Mouse (Mus musculus) testis, adult 2 months (tissue): ENCODE data around the gene Chrnb4. TPM values are rescaled to one million over a fixed set of nuclear protein-coding genes. Genes with fewer than 3 reads are reported as not detected.

Experiments used
- H3K27ac ChIP-seq: fragments of 200-500 bp; 2 replicates; pipeline ENCODE4 v1.5.1; 2012; ENCODE audit warnings: low read depth, low read length; ENCODE audit not compliant: control insufficient read depth, insufficient read depth
- H3K27me3 ChIP-seq: fragments of 200-500 bp; 2 replicates; pipeline ENCODE4 v1.6.1; 2012; ENCODE audit warnings: mild to moderate bottlenecking, low read length, moderate library complexity; ENCODE audit not compliant: control insufficient read depth, insufficient read depth
- H3K36me3 ChIP-seq: fragments of 200-500 bp; 2 replicates; pipeline ENCODE4 v1.6.1; 2012; ENCODE audit warnings: mild to moderate bottlenecking, low read length; ENCODE audit not compliant: control insufficient read depth, insufficient read depth
- H3K4me1 ChIP-seq: fragments of 200-500 bp; 2 replicates; pipeline ENCODE4 v1.6.1; 2012; ENCODE audit warnings: low read length; ENCODE audit not compliant: control insufficient read depth, insufficient read depth
- H3K4me3 ChIP-seq: fragments of 200-500 bp; 2 replicates; pipeline ENCODE4 v1.5.1; 2012; ENCODE audit warnings: low read depth, mild to moderate bottlenecking, low read length, moderate library complexity, mixed read lengths; ENCODE audit not compliant: control insufficient read depth
- CTCF ChIP-seq: fragments of 200-500 bp; IDR thresholded peaks from 2 replicates; pipeline ENCODE4 v1.5.1; 2012; ENCODE audit warnings: low read depth, mild to moderate bottlenecking, inconsistent platforms, low read length, moderate library complexity; ENCODE audit not compliant: control insufficient read depth, insufficient read depth, insufficient replicate concordance
- POLR2A ChIP-seq: fragments of 200-500 bp; IDR thresholded peaks from 2 replicates; pipeline ENCODE4 v1.6.1; 2012; ENCODE audit warnings: low read depth, mild to moderate bottlenecking, inconsistent platforms, low read length, moderate library complexity; ENCODE audit not compliant: control insufficient read depth
- polyA plus RNA-seq: library from polyadenylated mRNA; depleted of rRNA; stranded (reverse); fragments of >200 nt; gene quantifications from 2 replicates; pipeline ENCODE4 v1.2.3, GENCODE M21; 2012

Gene Chrnb4
- polyA plus RNA-seq, 1 experiment, result 1.7 TPM

DNA sequence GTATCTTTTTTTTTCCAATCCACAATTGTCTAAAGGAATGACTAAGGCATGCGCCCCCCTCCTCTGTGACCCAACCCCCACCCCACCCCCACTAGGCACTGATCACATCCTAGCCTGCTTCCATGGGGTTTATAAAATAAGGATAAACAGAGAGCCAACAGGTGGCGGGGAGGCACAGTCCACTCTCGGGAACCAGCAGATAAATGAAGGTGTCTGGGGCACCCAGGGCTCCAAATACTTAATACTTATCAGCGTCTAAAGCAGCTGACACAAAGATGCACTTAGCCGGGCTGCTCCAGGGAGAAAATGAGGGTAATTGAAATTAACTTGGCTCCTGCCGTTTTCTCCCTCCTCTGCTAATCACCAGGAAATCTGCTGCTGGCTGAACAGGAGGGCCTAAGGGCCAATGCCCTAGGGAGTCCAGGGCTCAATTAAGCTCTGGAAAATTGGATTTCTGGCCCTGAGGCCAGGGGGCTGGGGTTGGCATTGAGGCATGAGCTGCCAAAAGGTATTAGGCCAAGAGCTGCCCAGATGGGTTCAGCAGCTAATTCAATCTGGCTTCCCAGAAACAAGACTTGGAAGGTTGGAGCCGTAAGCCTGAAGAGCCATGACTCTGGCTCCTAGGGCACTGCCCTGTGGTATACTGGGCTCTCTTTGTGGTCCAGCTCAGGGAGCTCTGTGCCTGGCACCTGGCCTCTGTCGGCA is 18.8 kb upstream of the Chrnb4 start:
- TF ChIP-seq POLR2A, result no peak
- TF ChIP-seq CTCF, result no peak
- Histone ChIP-seq H3K27me3 (no peaks in the 10 kb centered on the region), H3K4me1 (no peaks in the 10 kb centered on the region), H3K27ac (no peak overlapping the region), H3K4me3 (no peak overlapping the region), H3K36me3 (no peaks in the 10 kb centered on the region)

DNA sequence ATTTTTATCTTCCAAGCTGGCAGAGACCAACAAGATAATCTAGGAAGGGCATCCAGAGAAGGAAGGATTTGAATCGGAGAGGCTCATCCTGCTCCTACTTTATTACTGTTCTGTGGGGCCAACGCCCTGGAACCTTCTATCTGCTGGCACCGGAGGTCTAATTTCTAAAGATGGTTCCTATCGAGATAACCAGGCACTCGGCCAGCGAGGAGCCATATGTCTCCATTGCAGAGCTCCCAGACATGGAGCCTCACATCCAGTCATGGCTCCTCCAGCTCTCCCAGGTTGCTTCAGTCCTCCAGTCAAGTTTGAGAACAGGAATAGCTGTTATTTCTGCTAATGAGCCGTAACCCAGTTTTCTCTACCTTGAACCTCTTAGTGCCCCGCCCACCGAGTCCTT is 16.7 kb upstream of the Chrnb4 start:
- no peaks in the 10 kb centered on the region for H3K27me3 ChIP-seq
- TF ChIP-seq POLR2A, result no peak
- no peak for TF ChIP-seq CTCF
- no peak overlapping the region for H3K27ac ChIP-seq
- H3K4me1 ChIP-seq, result no peaks in the 10 kb centered on the region
- no peak overlapping the region for H3K4me3 ChIP-seq
- no peaks in the 10 kb centered on the region for H3K36me3 ChIP-seq

DNA sequence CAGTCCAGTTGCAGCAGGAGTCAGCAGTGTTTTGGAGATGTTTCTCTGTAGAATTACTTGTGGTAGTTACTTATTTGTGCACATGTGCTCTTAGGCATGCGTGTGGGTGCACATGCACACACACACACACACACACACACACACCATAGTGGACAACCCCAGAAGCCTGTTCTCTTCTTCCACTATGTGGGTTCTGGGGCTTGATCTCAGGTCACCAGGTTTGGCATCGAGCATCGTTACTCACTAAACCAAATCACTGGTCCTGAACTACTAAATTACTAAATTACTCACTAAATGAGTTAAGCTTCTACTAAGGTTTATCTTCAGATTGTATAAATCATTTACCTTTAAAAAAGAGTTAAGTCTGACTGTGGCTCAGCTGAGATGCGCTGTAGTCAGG is 9.5 kb upstream of the Chrnb4 start:
- Histone ChIP-seq H3K4me3 (no peak overlapping the region), H3K27me3 (no peaks in the 10 kb centered on the region), H3K27ac (no peak overlapping the region), H3K4me1 (no peaks in the 10 kb centered on the region), H3K36me3 (no peaks in the 10 kb centered on the region)
- TF ChIP-seq POLR2A, result no peak
- no peak for TF ChIP-seq CTCF

DNA sequence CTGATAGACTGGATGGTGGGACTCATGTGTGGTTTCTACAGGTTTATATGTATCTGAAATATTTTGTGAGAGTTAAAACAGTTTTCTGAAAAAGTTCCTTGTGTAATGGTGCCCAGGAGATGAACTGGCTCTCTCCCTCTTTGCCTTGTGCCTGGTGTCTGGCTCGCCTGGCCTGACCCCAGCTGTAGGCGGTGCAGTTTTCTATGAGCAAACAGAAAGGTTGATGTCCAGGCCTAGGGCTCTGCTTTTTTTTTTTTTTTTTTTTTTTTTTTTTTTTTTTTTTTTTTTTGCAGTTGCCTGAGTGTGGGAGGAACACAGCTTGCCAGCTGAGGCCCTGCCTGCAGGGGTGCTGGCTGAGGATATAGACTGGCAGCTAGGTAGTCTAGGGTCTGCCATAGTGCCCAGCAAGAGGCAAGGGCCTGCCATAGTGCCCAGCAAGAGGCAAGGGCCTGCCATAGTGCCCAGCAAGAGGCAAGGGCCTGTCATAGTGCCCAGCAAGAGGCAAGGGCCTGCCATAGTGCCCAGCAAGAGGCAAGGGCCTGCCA is 6.9 kb upstream of the Chrnb4 start:
- Histone ChIP-seq H3K27me3 (no peaks in the 10 kb centered on the region), H3K4me3 (no peak overlapping the region), H3K36me3 (no peaks in the 10 kb centered on the region), H3K27ac (no peak overlapping the region), H3K4me1 (no peaks in the 10 kb centered on the region)
- TF ChIP-seq POLR2A (no peak), CTCF (no peak)

DNA sequence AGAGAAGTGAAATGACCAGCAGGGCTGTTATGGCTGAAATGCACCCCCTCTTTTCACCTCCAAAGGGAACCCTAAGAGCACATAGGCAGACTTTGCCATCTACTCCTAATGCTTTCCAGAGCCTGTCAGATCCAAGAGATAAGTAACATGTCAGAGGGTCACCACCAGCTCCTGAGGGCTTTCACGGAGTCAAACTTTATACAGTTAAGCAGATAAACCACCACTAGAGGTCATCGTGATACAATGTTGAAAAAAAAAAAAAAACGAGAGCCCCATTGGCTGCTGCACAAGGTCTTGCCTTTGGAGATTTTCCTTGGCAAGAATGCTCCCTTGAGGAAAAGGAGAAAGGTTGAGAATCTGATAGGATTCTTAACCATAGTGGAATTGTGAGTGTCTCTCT is 1.8 kb downstream of the Chrnb4 start:
- Histone ChIP-seq H3K27me3 (no peaks in the 10 kb centered on the region), H3K4me1 (peaks cover 11% of the 10 kb centered on the region), H3K36me3 (no peaks in the 10 kb centered on the region), H3K4me3 (no peak overlapping the region), H3K27ac (no peak overlapping the region)
- TF ChIP-seq POLR2A (no peak), CTCF (no peak)

DNA sequence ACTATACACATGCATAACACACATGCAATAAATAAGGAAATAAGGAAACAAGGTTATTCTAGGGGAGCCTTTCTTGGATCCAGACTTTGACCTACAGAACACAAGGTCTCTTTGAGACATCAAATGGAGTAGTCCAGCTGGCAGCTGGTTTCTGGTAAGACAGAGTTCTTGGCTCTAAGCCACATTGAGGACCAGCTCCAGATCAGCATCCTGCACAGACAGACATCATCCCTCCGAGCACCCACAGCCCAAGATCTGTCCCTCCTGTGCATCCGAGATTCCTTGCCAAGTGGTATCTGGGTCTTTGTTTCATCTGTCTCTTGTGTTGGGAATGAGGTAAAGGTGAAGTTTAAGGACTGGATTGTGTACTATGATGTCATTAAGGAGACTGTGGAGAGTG is 3.6 kb downstream of the Chrnb4 start:
- H3K27me3 ChIP-seq, result no peaks in the 10 kb centered on the region
- peaks cover 11% of the 10 kb centered on the region for H3K4me1 ChIP-seq
- TF ChIP-seq POLR2A (no peak), CTCF (no peak)
- no peak overlapping the region for H3K4me3 ChIP-seq
- no peaks in the 10 kb centered on the region for H3K36me3 ChIP-seq
- no peak overlapping the region for H3K27ac ChIP-seq

DNA sequence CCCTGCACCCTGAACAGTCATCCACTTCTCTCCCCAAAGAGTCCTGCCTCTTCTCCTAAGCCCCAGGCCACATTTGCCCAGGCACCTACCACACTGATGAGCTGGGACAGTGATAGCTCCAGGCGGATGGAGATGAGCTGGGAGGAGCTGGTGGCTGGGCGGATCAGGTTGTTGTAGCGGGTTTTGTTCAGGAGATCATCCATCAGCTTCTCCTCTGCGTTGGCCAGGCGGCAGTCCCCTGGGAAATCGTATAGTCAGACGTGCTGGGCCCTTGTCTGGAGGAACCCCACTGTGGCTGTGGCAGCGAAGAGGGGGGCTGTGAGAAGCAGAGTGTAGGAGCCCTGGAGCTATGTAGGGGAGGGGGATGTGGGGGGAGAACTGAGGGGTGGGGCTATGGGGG is 4.9 kb downstream of the Chrnb4 start:
- no peak overlapping the region for H3K27ac ChIP-seq
- no peaks in the 10 kb centered on the region for H3K27me3 ChIP-seq
- H3K4me1 ChIP-seq, result peaks cover 7% of the 10 kb centered on the region
- H3K4me3 ChIP-seq, result no peak overlapping the region
- no peak for TF ChIP-seq POLR2A
- TF ChIP-seq CTCF, result no peak
- no peaks in the 10 kb centered on the region for H3K36me3 ChIP-seq

DNA sequence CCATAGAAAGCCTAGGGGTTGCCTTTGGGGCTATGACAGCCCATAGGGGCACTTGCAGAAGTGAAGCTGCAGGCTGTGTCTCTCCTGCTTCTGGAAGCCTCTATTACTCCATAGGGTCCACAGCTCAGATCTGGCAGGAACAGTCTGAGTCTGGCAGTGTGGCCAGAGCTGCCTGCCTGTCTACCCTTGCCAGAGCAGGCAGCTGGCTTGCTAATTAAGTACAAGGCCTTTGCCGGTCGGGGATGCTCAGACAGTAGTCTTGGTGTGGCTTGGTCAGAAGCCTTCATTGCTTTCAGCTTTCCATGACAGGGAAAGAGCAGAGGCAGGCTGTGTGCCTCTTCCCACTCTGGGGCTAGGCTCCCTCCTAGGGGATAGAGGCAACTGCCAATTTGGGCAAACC is 7.2 kb downstream of the Chrnb4 start:
- H3K4me3 ChIP-seq, result no peak overlapping the region
- H3K36me3 ChIP-seq, result no peaks in the 10 kb centered on the region
- H3K27ac ChIP-seq, result no peak overlapping the region
- no peaks in the 10 kb centered on the region for H3K27me3 ChIP-seq
- TF ChIP-seq CTCF, result no peak
- no peak for TF ChIP-seq POLR2A
- no peaks in the 10 kb centered on the region for H3K4me1 ChIP-seq

DNA sequence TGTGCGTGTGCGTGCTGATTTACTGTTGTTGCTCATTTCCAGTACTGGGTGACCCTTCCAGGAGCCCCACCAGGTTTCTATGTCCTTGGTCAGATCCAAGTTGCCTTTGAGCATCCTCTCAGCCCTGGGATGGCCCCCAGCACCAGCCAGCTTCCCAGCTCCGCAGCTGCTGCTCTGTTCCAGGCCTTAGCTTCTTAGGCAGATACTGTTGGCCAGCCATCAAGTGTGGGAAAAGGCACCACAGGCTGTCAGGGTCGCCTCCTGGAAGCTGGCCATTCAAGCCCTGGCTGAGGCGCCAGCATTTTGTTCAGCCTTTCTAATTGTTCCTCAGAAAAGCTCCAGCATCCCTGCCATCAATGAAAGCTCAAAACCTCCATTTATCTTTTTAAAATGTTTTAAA is 8.6 kb downstream of the Chrnb4 start:
- Histone ChIP-seq H3K27me3 (no peaks in the 10 kb centered on the region), H3K4me1 (no peaks in the 10 kb centered on the region), H3K27ac (no peak overlapping the region), H3K4me3 (no peak overlapping the region), H3K36me3 (no peaks in the 10 kb centered on the region)
- TF ChIP-seq CTCF, result no peak
- no peak for TF ChIP-seq POLR2A
